Mouse (Mus musculus) right cerebral cortex, postnatal 10 days (tissue): ENCODE measurements around the gene Omp.

Source experiments
- DNase-seq, 2 experiments: peaks; one replicate each; pipeline ENCODE4 v3.0.0; 2021; ENCODE audit warnings: low spot score in 2 of 2

The Omp gene

DNA sequence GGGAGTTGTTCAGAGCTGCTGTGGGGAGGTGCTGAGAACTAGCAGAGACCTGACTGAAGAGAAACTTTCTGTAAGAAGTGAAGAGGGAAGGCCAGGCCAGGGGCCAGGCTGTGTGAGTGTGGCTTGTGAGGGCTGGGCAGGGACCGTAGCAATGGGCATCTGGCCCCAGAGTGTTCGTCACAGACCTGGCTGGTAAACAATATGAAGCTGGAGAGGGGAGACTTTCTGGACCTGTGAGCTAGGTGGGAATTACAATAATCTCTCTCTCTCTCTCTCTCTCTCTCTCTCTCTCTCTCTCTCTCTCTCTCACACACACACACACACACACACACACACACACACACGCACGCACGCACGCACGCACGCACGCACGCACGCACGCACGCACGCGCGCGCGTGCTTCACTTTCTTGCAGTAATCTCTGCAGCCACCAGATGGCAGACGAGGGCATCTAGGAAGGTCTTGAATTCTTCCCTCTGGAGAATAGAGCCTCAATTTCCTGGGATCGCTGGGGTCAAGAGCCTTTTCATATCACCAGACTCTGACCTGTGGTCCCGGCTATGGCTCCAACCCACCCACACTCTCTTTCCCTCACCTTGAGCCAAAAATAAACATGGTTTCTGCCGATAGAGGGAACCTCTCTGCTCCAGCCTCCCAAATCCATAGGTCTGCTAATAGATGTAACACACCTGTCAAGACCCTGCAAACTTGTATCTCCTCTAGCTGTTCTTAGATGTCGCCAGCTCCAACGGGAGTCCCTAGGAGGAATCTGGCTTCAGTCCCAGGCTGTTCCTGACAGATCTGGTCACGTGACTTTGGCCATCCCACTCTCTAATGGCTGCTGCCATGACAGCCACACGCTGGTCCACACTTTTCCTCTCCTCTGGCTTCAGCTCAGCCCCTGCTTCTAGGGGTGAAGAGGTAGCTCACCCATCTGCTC lies 42.0 kb downstream of the Omp start:
- peak; percentile 86 to 92 for DNase-seq

DNA sequence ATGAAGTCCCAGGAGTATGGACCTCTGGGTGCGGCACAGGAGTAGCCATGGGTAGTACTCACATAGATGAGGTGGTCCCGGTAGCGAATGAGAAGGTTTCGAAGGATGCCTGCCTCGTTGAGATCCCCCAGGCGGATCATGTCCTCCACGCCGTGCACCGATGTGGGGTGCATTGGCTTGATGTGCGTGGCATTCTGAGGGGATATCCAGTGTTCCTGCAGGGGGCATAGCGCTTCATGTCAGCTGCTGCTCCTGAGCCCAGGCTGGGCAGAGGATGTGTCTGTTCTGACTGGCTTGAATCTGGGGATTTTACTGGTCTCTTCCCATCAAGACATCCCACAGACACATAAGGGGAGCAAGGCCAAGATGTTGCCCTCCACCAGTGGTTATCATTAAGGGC lies 42.8 kb downstream of the Omp start:
- no peak for DNase-seq

DNA sequence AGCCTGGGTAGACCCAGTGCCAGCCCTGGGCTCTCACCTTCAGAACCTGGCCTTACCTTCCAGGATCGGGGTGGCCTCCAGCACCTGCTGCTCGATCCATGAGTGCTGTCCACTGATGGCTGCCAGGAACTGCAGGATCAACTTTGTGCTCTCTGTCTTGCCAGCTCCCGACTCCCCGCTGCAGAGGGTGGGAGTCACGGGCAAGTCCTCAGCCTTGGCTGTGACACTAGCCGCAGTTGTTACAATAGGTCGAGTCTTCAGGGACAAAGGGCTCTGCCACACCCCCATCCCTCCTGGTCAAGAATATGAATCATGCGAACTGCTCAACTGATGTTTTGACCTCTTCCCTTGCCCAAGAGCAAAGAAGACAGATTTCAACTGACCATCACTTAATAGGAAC lies 47.7 kb downstream of the Omp start:
- DNase-seq = no peak

DNA sequence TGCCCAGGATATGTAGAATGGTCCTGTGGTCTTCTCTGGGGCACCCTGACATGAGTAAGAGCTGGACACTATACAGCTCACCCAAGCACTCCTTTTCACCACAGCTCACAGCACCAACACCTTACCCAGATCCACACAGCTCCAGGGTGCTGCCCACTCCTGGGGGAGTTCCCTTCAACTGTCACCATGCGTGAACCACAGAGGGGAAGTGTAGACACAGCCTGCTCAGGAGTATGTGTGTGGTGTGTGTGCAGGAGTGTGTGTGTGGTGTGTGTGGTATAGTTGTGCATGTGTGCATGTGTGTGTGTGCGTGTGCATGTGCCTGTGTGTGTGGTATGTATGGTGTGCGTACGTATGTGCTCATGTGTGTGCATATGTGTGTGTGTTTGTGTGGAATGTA lies 49.5 kb downstream of the Omp start:
- no peak for DNase-seq
